ENCODE assay signal across 8 mouse cellular contexts in genomic region chr15:97663750-97664406, GRCm38 (mm10). TPM values are rescaled to one million over a fixed set of nuclear protein-coding genes. Genes with fewer than 3 reads are reported as not detected.
DNase-seq lines count a peak whose midpoint lies in the region; ATAC-seq and TF ChIP-seq lines count a peak whose summit lies in the region.

No protein-coding gene starts in this region.

- TF ChIP-seq CTCF in gastrocnemius, adult 2 months (IDR thresholded peaks at IDR 0.05), result peak; percentile 75
- peak; percentile 72 for TF ChIP-seq CTCF in left cerebral cortex, adult 2 months (IDR thresholded peaks at IDR 0.05)

- intact Hi-C loops in gastrocnemius, adult 2 months (cut with DNase I), result loop anchor here (2.0 to 10.0 kb wide), 3 partner anchors 39 to 469 kb away; partner anchors contain the start of genes Amigo2 and Pced1b
- intact Hi-C loops in left cerebral cortex, adult 2 months (cut with DNase I), result loop anchor here (1.0 to 5.0 kb wide), 2 partner anchors 417 to 469 kb away; partner anchors contain the start of genes Amigo2 and Pced1b

- peak; percentile 53 for ATAC-seq in activated CD4-positive, CD25-positive, alpha-beta regulatory T cell, adult 4 months
- ATAC-seq in megakaryocyte, adult 5-6 weeks (ENCODE audit: poor library complexity, severe bottlenecking), result peak; percentile 85

- DNase-seq in cerebellum, postnatal 4 days (ENCODE audit: low spot score in 2 of 2), result peak; percentile 61 to 78
- DNase-seq in gastrocnemius, adult 2 months, result peak; percentile 72
- DNase-seq in hindlimb bud, embryonic 11.5 days (ENCODE audit: extremely low spot score, low read depth, low spot score), result peak; percentile 64
- DNase-seq in left cerebral cortex, adult 2 months (ENCODE audit: extremely low spot score in 1 of 2, low spot score in 2 of 2), result peak; percentile 65 to 73
- peak; percentile 69 to 78 for DNase-seq in right cerebral cortex, adult 2 months (ENCODE audit: low spot score in 2 of 2)
- DNase-seq in urinary bladder, postnatal 25 days (ENCODE audit: low spot score), result peak; percentile 67

- H3K27ac ChIP-seq in gastrocnemius, adult 2 months, result peak overlapping the region; percentile 69
- H3K27ac ChIP-seq in left cerebral cortex, adult 2 months, result peak overlapping the region; percentile 82

- H3K4me3 ChIP-seq in gastrocnemius, adult 2 months, result peak overlapping the region; percentile 66
- peak overlapping the region; percentile 49 for H3K4me3 ChIP-seq in left cerebral cortex, adult 2 months

RNA-seq across cellular contexts. Expression of gene Rpap3, which starts 41.7 kb away (rescaled TPM):
- polyA plus RNA-seq in activated CD4-positive, CD25-positive, alpha-beta regulatory T cell, adult 4 months (2017; shearing (Covaris generic)), result 10 to 100 TPM; 23.4 to 30.7 TPM
- 10 to 100 TPM; 11.4 to 13.3 TPM for total RNA-seq in gastrocnemius, adult 2 months (2021)
- total RNA-seq in left cerebral cortex, adult 2 months (2021), result 10 to 100 TPM; 26.6 to 28.4 TPM
- total RNA-seq in megakaryocyte, adult 5-6 weeks (2015), result 6.8 and 7.9 TPM in 2 replicates
- 10.8 and 12.8 TPM in 2 replicates for total RNA-seq in megakaryocyte, adult 5-6 weeks (2017)

Comparison
In these comparisons a context has a peak if more than half of its experiments do, and no peak if none do; other contexts are left out.
1. Peak in every context shown above with its lines: DNase-seq, ATAC-seq, H3K4me3 ChIP-seq and H3K27ac ChIP-seq.